Mouse (Mus musculus) liver, adult 2 months (tissue): ENCODE results near the gene Supt5.

Experiments
- CTCF ChIP-seq: fragments of 200-500 bp; IDR thresholded peaks from 2 replicates; pipeline ENCODE4 v1.5.1; 2011; ENCODE audit warnings: low read depth, low read length, control low read depth
- POLR2A ChIP-seq: fragments of 200-500 bp; IDR thresholded peaks from 2 replicates; pipeline ENCODE4 v1.6.1; 2011; ENCODE audit warnings: low read length, control low read depth; ENCODE audit not compliant: insufficient read depth; ENCODE audit errors: extremely low read depth

DNA sequence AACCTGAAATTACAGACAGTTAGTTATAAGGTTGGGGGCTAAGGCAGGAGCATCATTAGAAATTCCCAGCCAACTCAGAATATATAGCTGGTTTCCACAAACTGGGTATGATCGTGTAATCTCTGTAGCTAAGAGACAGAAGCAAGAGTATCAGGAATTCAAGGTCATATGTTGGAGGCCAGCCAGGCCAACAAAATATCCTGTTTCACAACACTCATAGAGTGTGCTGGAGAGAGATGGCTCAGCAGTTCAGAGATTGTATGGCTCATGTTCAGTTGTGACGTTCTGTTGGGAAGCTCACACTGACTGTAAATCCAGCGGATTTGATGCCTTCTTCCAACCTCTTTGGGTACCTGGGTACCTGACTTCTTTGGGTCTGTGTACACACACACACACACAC is 9.2 kb upstream of the Supt5 start:
- TF ChIP-seq CTCF (no peak), POLR2A (no peak)
